Mouse (Mus musculus): ENCODE measurements around the gene Oser1.
A peak's percentile ranks its signal among the peaks of the same experiment; 100 is the strongest.
"Not testable (repeated sequence)": the region's sequence is repeated elsewhere in the genome, so short reads cannot be mapped to it uniquely, and the experiment has no call there.

Gene Oser1

DNA sequence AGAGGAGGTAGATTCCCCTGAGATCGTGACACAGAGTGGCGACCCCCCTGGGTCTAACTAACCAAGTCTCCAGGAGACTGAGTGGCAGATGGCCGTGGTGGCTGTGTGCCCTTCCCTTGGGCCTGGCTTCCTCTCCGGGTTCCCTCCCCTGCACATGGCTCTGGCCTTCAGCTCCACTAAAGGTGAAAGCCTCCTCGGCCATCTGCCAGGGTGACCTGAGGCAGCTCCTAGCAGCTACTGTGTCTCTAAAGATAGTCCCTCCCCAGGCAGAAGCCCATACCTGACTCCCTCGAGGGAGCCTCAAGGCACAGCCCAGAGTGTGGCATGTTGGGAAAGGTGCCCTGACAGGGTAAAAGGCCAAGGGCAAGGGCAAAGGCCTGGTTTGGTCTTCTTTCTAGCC, 19.0 kb upstream of the Oser1 start:
- DNase-seq (ENCODE audit: low read depth, low spot score) = no peak

DNA sequence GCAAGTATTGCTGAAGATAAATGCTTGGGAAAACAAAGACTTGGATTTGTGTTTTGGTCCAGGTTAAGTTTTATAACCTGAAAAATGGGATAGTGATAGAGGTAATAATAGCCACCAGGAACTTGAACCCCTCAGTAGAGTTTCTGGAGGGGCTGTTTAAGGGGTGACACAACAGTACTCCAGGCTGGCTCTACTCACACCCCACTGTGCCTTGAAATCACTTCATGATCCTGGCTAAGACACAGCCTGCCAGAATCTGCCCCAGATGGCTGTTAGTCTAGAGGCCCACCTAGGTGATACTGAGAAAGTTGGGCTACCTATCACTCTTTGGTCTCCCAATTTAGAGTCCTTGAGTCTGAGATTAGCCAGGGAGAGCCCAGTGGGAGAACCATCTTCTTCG, 15.0 kb upstream of the Oser1 start:
- DNase-seq (ENCODE audit: low read depth, low spot score) = no peak

DNA sequence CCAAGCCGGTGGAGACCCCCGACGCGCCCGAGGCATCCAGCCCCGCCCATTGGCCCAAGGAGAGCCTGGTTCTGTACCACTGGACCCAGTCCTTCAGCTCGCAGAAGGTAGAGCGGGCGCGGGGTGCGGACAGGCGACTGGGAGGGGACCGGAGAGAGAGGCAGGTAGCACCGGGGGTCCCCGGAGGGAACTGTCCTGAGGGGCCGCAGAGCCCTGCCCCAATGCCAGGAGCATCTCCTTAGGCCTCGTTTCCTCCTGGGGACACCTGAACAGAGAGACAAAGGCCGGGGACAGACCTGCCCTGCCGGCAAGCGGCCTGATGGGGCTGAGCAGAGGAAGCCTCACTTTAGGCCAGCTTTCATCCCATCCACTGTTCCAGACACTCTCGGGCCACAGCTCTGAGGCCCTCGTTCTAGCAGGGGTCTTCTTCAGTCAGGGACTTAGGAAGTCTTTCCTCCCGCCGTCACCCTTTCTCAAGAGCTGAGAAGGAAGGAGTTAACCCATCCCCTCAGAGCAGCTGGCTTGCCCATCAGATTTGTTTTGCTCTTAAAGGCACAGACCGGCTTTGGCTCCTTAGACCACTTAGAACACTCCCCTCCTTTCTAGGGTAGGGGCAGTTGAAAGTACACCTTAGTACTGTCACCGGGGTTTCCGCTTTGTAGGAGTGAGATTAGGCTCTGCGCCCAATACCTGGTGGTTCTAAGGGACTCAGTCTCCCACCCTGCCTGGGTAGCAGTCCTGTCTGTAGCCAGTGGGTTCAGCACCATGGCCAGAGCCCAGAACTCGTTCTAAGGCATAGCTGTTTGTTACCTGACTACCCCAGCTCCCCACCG, 14.3 kb upstream of the Oser1 start:
- no peak for DNase-seq (ENCODE audit: low read depth, low spot score)

DNA sequence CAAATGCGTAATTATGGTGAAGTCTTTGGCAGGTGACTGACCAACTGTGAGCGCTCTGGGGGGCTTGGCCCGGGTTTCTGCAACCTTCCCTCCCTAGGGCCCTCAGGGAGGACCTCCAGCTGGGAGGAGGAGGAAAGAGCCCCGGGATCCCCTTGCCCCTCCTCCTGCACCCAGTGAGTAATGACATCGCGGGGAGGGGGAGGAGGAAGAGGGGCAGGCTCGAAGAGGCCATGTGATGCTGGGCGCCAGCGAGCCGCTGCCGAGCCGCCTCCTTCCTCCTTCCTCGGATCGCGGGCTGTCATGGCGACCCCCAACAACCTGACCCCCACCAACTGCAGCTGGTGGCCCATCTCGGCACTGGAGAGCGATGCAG, 13.7 kb upstream of the Oser1 start, which contains the start of gene Gdap1l1:
TSS of gene Gdap1l1 (plus strand) at position 231 of the 373 bp plus-strand sequence.
- no peak for DNase-seq (ENCODE audit: low read depth, low spot score)

DNA sequence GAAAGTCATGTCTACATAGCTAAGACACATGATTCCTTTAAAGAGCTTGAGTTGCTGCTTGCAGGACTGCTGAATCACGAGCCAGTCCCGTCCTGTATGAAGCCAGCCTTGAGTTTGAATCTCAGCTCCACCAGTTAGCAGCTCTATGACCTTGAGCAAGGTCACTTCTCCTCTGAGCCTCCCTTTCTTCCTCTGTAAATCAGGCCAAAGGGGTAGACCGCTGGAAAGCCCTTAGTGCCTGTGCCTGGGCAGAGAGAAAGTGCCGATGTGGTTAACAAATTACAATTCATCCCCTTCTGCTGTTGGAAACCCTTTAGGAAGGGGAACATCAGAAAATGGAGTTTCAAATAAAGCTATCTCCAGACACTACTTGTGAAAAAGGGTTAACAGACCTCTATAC, 13.3 kb upstream of the Oser1 start:
- no peak for DNase-seq (ENCODE audit: low read depth, low spot score)

DNA sequence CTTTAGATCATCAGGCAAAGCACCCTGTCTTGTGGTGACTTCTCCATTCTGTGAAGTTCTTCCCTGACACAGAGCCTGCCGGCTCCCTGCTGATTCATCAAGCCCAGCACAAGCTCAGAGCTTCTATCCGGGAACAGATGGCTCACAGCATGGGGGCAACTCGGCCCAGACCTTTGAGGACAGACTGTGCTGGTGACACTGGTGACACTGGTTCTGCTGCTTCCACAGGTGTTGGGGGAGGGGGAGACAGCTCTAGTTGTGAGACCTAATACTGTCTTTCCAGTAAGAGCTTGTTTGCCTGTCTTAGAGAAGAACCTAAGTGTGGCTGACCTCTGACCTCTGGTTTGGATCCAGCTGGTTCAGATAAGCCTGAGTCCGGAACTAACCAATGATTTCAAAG, 9.5 kb upstream of the Oser1 start:
- no peak for DNase-seq (ENCODE audit: low read depth, low spot score)

DNA sequence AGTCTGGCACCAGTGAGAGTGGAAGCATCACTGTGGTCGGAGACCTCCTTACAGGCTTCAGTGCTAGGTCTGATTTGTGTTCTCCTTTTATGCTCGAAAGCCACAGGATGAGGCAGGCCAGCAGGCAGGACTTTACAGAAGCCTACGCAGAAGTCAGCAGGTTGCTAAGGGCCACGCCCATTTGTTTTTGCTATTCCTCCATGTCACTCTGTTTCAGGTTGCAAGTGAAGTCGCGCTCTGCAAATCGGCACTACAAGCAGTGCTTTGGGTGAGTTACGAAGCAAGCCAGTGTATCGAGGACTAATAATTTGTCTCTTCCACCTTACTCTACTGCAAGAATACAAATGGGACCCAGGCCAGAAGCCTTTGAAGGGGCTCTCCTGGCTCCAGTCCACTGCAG, 6.8 kb upstream of the Oser1 start:
- no peak for DNase-seq (ENCODE audit: low read depth, low spot score)

DNA sequence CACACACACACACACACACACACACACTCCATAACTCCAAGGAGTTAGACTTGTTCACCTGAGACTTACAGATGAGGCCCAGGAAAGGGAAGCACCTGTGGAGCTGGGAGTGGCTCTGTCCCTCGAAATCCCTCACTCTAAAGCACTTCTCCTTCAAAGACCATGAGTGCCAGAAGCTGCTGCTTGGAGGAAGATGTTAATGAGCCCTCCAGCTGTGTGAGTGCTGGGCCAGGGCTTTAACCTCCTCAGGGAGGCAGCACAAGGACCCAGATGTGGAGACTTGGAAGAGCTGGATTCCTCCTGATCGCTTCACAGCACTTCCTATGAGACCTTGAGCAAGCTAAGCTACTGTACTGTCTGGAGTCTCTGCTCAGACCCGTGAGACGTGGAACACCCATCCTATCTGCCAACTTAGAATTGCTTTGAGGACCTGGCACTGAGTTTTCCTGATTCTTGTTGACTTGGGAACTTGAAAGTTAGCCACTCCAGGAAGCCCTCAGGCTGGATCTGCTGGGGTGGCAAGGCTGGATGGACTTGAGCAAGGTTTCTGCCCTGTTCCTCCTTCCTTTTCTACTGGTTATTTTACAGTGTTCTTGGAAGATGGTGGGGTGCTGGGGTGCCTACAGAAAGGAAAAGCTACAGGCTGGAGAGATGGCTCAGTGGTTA, 4.0 kb upstream of the Oser1 start:
- no peak for DNase-seq (ENCODE audit: low read depth, low spot score)

DNA sequence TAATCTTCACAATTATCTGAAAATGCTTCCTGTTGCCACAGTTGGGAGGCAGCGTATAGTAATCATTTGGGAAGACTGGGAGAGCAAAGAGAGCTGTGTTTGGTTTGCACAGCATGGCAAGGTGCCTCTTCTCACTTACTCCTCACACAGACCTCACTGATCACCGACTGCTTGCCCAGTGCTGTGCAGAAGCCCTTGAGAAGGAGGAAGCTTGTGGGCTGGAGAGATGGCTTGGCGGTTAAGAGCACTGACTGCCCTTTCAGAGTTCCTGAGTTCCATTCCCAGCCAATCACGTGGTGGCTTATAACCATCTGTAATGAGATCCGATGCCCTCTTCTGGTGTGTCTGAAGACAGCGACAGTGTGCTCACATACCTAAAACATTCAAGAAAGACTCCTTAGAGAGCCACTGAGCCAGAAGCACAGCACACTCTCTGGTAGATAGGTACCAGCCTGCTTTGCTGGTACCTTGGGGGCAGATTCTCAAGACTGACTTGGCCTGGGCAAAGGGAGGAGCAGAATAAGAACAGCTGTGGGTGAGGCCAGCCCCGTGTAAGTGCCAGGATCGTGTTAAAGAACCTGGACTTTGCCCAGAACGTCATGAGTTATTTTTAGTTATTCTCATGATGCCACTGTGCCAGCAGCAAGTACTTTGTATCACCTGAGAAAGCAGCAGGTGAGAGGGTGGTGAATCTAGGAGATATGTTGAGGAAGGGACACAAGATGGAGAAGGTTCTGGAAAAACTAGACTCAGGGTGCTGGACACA, 1.4 kb downstream of the Oser1 start:
- DNase-seq (ENCODE audit: low read depth, low spot score) = no peak

DNA sequence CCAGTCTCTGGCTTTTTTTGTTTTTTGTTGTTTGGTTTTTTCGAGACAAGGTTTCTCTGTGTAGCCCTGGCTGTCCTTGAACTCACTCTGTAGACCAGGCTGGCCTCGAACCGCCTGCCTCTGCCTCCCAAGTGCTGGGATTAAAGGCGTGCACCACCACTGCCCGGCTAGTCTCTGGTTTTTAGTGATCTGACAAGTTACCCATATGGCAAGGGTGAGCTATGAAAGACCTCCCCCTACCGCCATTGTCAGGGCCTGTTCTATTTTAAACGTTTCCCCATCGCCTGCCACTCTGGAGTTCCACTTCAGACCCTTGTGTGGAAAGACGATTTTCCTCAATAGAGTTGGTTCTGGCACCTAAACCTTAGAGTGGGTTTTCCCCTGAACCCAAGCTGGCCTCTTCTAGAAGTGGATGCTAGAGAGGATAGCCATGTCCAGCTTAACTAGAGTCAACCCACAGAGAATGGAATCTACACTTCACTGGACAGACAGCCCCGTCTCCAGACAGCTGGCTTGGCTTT, 4.1 kb downstream of the Oser1 start:
- DNase-seq (ENCODE audit: low read depth, low spot score) = no peak

DNA sequence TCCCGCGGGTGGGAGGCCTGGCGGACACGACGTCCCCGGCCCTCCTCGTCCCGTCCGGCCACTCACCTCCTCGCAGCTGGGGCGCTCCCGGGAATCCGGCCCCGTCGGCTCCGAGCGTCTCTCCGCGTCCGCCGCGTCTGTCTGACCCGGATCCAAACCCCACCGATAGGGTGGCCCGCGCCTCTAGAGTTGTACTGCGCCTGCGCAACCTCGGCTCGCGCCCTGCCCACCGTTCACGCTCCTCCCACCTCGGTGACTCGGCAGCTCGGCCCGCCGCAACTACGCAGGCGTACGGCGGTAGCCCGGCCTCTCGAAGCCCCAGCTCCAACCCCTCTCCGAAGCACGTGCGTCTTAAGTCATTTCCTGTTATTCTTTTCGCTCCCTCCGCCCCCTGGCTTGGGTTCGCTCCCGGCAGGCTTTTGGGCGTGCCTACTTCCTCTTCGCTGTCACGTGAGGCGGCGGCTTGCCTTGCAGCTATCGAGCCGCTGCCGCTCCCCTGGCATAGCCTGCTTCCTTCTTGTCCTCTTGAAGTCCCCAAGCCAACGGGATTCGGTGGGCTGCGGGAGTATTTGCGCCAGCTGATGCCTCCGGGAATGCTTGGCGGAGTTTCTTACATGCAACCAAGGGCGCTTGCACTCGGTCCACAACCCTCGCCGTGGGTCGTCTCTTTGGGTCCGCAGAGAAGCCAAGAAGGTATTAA, 5.0 kb downstream of the Oser1 start:
- DNase-seq (ENCODE audit: low read depth, low spot score) = peak; percentile 91

DNA sequence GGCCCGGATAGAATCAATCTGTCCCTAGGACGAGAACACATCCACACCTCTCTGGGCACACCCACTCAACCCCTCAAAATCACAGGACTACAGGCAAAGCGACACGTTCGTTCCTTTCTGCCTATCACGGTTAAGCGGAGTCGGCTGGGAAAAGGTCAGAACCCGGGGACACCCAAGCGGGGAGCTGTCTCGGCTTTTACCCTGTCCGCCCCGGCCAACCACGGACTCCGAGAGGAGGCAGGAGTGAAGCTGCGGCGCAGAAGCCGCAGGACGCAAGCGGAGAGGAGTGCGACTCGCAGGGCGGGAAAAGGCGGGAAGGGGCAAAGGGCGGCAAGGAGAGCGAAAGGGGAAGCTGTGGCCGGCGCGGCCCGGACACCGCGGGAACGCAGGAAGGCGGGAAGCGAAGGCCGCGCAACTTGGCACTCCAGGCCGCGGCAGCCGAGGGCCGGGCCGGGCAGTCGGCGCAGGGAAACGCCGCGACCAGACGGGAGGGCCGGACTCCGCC, 5.6 kb downstream of the Oser1 start:
- DNase-seq (ENCODE audit: low read depth, low spot score) = no peak

DNA sequence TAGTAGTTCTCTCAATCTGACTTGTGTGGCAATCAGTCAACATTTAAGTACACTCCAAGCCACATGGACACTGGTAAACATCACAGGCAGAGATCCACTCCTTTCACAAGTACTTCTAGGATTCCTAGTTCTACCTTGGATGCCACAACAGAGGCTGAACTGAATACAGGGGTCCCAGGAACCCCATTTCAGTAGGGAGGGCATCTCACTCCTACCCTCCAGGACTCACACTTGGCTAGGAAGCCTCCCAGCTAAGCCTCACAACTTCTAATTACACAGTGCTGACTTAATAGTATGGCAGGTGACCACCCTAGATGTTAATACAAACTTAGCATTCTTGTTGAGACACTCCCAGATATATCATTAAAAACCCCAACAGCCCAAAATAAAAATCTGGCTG, 6.7 kb downstream of the Oser1 start:
- no peak for DNase-seq (ENCODE audit: low read depth, low spot score)

DNA sequence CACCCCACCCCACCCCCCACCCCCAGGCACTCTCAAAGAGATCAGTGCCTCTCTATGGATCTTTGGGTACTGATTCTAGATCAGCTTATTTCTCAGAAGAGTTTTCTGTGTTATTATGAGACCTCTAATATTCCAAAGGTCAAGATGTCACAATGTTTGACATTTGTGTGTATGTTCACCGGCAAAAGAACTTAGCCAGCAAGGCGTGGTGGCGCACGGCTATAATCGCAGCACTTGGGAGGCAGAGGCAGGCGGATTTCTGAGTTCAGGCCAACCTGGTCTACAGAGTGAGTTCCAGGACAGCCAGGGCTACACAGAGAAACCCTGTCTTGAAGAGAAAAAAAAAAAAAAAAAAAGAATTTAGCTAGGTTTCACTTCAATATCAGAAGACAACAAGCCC, 7.5 kb downstream of the Oser1 start:
- DNase-seq (ENCODE audit: low read depth, low spot score) = no peak

DNA sequence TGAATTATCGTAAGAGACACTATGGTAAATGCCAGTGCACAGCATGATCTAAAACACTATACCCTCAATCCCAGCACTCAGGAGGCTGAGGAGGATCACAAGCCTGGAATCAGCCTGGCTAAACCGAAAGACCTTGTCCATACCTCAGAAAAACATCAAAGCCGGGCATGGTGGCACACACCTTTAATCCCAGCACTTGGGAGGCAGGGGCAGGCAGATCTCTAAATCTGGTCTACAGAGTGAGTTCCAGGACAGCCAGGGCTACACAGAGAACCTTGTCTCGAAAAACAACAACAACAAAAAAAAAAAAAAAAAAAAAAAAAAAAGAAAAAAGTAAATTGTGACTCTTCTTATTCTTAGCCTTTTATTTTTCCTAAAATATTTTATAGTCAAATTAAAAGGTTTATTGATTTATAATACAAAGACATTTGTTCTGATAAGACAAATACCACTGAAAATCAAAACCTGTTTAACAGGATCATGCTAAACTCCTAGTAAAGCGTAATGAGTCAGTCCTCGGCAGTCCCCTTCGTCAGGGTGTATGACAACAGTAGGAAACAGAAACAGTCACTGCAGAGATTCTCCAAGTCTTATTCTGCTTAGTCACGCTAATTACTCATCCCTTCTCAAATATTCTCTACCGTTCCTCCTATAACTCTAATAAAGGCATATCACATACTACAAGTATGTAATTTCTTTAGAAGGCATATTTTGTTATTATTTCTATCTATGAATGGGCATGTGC, 11.5 kb downstream of the Oser1 start:
- DNase-seq (ENCODE audit: low read depth, low spot score) = no peak

DNA sequence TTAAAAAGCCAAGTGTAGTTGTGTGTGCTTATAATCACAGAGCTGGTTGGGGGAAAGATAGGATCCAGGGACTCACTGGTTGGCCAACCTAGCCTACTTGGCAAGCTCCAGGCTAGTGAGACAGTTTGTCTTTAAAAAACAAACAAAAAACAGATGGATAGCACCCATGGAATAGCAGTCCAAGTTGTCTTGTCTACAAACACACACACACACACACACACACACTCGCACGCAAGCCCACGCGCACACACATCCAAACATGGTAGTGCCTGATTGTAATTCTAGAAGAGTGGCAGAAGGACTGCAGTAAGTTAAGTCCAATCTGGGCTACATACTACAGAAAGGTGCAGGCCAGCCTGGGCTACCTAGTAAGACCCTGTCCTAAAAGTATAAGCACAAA, 12.1 kb downstream of the Oser1 start:
- DNase-seq (ENCODE audit: low read depth, low spot score) = no peak

DNA sequence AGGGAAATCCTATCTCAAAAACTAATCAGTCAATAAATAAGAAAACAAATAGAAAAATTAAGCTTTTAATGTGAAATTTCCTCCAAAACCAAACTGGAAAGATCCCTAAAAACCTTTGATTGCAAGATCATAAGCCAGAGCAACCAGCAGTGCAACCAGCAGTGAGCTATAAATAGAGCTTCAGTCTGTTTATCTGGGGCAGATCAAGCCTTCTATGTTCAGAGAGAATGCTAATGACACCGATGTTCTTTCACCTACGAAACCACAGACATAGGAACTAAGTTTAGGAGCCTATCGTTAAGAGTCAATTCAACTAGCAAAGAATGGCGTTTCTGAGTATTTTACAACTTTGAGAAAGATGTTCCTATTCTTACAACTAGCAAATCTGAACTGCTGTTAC, 12.7 kb downstream of the Oser1 start:
- no peak for DNase-seq (ENCODE audit: low read depth, low spot score)

DNA sequence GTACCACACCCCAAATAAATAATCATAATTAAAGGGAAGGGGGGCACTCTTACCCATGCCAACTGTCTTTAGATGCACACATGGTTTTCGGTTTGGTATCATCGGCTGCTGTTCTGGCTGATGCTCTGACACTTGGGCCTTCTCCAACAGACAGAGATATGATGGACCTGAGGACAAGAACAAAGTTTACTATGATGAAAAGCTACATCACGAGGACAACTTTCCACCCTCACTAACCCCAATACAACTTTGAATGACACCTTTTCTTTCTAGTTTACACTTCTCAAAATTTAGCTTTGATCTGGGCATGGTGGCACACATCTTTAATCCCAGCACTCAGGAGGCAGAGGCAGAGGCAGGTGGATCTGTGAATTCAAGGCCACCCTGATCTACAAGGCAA, 13.2 kb downstream of the Oser1 start:
- DNase-seq (ENCODE audit: low read depth, low spot score) = not testable (repeated sequence)

DNA sequence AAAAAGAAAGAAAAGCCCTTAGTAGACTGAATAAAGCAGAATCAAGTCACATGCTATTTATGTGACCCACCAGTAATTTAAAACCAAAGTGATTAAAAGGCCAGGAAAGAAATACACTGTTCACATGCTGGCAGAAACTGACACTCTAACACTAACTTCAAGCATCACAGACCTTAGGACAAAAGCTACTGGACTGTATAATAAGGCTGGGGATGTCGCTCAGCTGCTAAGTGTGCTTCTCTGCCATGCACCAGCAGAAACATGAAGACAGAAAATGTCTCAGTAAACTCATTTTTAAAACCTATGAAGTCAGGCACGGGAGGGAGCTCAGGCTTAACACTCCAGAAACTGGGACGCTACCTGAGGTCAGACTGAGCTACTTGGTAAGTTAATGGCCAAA, 14.3 kb downstream of the Oser1 start:
- no peak for DNase-seq (ENCODE audit: low read depth, low spot score)

DNA sequence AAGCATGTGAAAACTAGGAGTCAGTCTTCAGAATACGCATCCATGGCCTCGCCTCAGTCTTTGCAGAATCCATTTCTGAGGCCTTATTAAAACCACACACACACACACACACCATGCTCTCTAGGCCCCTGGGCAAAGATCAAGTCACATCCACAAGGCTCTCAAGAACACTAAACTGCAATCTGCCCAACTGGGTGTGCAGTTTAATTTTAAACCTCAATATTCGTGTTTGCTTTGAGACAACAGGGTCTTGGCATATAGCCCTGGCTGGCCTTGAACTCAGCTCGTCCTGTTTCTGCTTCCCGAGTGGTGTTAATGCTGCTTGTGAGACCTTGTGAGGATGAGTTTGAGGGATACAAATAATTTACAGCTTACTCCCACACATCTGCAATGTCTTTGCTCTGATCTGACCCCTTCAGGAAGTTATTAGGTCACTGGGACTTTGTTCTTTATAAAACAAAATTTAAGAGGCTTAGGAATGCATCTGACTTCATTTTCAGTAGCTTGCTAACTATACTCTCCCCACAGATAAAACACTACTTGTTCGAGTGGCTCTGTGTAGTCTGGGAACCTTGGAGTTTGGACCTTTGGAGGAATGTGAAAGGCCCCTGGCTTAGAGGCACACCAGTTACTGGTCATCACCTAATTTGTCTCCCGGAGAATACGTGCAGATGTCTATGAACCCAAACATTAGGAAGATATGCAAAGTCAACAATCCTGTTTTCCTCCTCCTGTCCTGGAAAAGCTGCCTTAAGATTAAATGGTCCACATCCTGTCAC, 20.3 kb downstream of the Oser1 start:
- DNase-seq (ENCODE audit: low read depth, low spot score) = no peak

Data from WW6 (cell line).